Mouse (Mus musculus) lung, embryonic 14.5 days (tissue): ENCODE measurements at regions not wholly inside any gene's neighbourhood (a gene's known extent, or its start where the extent isn't known, plus 50 kb on each side); places are given as distances from the start of the nearest gene placed in this dataset.

ENCODE experiments used
- ATAC-seq: fragments of 200-750 bp; cut with Nextera tagmentation; 2 replicates; pipeline ENCODE4 v1.8.0; 2017; ENCODE audit warnings: mild to moderate bottlenecking, moderate TSS enrichment, moderate library complexity; ENCODE audit not compliant: insufficient read depth
- DNase-seq: peaks from one replicate; pipeline ENCODE4 v3.0.0-alpha.2; 2015
- H3K27ac ChIP-seq: fragments of 300-500 bp; sonication (generic); 2 replicates; pipeline ENCODE4 v1.5.1; 2014; ENCODE audit warnings: low read depth, mild to moderate bottlenecking, moderate library complexity
- H3K27me3 ChIP-seq: fragments of 300-500 bp; sonication (generic); 2 replicates; pipeline ENCODE4 v1.6.1; 2014; ENCODE audit warnings: low read length, control low read depth; ENCODE audit not compliant: insufficient read depth
- H3K36me3 ChIP-seq: fragments of 300-500 bp; sonication (generic); 2 replicates; pipeline ENCODE4 v1.6.1; 2014; ENCODE audit warnings: control low read depth; ENCODE audit not compliant: insufficient read depth
- H3K4me1 ChIP-seq: fragments of 300-500 bp; sonication (generic); 2 replicates; pipeline ENCODE4 v1.6.1; 2014; ENCODE audit warnings: antibody characterized with exemption, control low read depth; ENCODE audit not compliant: insufficient read depth
- H3K4me2 ChIP-seq: fragments of 300-500 bp; sonication (generic); 2 replicates; pipeline ENCODE4 v1.6.1; 2014; ENCODE audit warnings: mild to moderate bottlenecking
- H3K4me3 ChIP-seq: fragments of 300-500 bp; sonication (generic); 2 replicates; pipeline ENCODE4 v1.5.1; 2014; ENCODE audit warnings: low read depth, low read length
- H3K9ac ChIP-seq: fragments of 300-500 bp; sonication (generic); 2 replicates; pipeline ENCODE4 v1.6.1; 2014
- H3K9me3 ChIP-seq: fragments of 300-500 bp; sonication (generic); 2 replicates; pipeline ENCODE4 v1.6.1; 2016; ENCODE audit warnings: low read depth, low read length, control low read depth
- CTCF ChIP-seq: IDR thresholded peaks from 2 replicates; pipeline ENCODE4 v1.5.1; 2016; ENCODE audit warnings: antibody characterized with exemption, low read depth
- WGBS: fragments of 180-500 bp; shearing (Covaris S2); extraction: QIAGEN DNeasy Blood & Tissue Kit; methylation state at CpG from one replicate; pipeline ENCODE4 v1.1.7; 2014; 5-methylcytosine and 5-hydroxymethylcytosine counted together

DNA sequence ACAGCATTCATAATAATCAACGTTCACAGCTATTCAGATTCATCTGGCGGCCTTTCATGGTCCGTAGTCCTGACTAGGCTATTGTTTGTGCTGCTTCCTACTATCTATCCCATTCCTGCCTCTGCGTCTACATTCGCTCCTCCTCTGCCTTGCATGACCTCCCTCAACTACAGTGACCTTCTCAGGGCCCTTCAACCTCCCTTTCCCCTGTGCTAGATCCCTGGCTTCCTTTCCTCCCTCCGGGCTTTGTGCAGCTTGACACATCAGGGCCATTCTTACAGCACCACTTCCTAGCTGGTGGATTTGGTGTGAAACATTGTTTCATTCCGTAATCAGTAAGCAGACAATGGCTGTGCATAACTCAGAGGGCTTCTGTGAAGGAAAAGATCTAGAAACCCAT lies 65.6 kb downstream of the Ppp1r3c start:
- Histone ChIP-seq H3K4me3 (no peak overlapping the region), H3K27me3 (no peaks in the 10 kb centered on the region), H3K4me2 (no peak overlapping the region), H3K27ac (no peak overlapping the region), H3K36me3 (no peaks in the 10 kb centered on the region), H3K9me3 (no peaks in the 10 kb centered on the region), H3K4me1 (peaks cover 7% of the 10 kb centered on the region; the same call in 1 of the 2 replicates), H3K9ac (no peak overlapping the region)
- ATAC-seq (0 out of 2 replicates have a peak, but pooled peaks have one; percentile 17), DNase-seq (no peak)
- WGBS, result 74% methylated on average over 7 of the region's 7 CpGs
- TF ChIP-seq CTCF, result no peak
